Mouse (Mus musculus): Measurements from ENCODE around the gene Zbtb12. TPM values are rescaled to one million over a fixed set of nuclear protein-coding genes. Genes with fewer than 3 reads are reported as not detected.

The Zbtb12 gene
- polyA plus RNA-seq, 1 experiment, result 6.6 TPM

Other genes starting within 250 kb of the Zbtb12 start
- 8.0 and 11.1 TPM in 2 replicates for gene Prrt1, start 249.9 kb upstream of the Zbtb12 start, polyA plus RNA-seq (2012; rRNA removed)
- 4.6 and 7.2 TPM in 2 replicates for gene Fkbpl, start 234.7 kb upstream of the Zbtb12 start, polyA plus RNA-seq (2012; rRNA removed)
- gene Atf6b, start 232.3 kb upstream of the Zbtb12 start, polyA plus RNA-seq (2012; rRNA removed), result 39.2 and 42.1 TPM in 2 replicates
- gene Tnxb, start 208.9 kb upstream of the Zbtb12 start, polyA plus RNA-seq (2012; rRNA removed), result 74.4 and 93.5 TPM in 2 replicates
- 55.7 and 73.2 TPM in 2 replicates for gene C4b, start 135.6 kb upstream of the Zbtb12 start, polyA plus RNA-seq (2012; rRNA removed)
- gene Cyp21a1, start 74.9 kb upstream of the Zbtb12 start, polyA plus RNA-seq (2012; rRNA removed), result not detected in 2 replicates
- 37.0 and 47.5 TPM in 2 replicates for gene Stk19, start 42.5 kb upstream of the Zbtb12 start, polyA plus RNA-seq (2012; rRNA removed)
- gene Dxo, start 42.5 kb upstream of the Zbtb12 start, polyA plus RNA-seq (2012; rRNA removed), result 32.3 and 45.6 TPM in 2 replicates
- 50.3 and 58.0 TPM in 2 replicates for gene Skiv2l, start 29.3 kb upstream of the Zbtb12 start, polyA plus RNA-seq (2012; rRNA removed)
- gene Nelfe, start 29.1 kb upstream of the Zbtb12 start, polyA plus RNA-seq (2012; rRNA removed), result 50.4 and 50.6 TPM in 2 replicates
- 35.7 and 41.6 TPM in 2 replicates for gene Cfb, start 17.0 kb upstream of the Zbtb12 start, polyA plus RNA-seq (2012; rRNA removed)
- gene Gm20547, start 2.6 kb downstream of the Zbtb12 start, polyA plus RNA-seq (2012; rRNA removed), result 0.04 TPM in 1 of 2 replicates, not detected in the other
- 43.0 and 45.6 TPM in 2 replicates for gene C2, start 18.8 kb downstream of the Zbtb12 start, polyA plus RNA-seq (2012; rRNA removed)
- gene Ehmt2, start 19.0 kb downstream of the Zbtb12 start, polyA plus RNA-seq (2012; rRNA removed), result 124 and 129 TPM in 2 replicates
- gene Slc44a4, start 35.0 kb downstream of the Zbtb12 start, polyA plus RNA-seq (2012; rRNA removed), result 4.5 and 5.1 TPM in 2 replicates
- gene Neu1, start 51.8 kb downstream of the Zbtb12 start, polyA plus RNA-seq (2012; rRNA removed), result 27.9 and 32.0 TPM in 2 replicates
- gene Hspa1b, start 79.8 kb downstream of the Zbtb12 start, polyA plus RNA-seq (2012; rRNA removed), result 100 and 116 TPM in 2 replicates
- not detected in 2 replicates for gene Gm20481, start 90.4 kb downstream of the Zbtb12 start, polyA plus RNA-seq (2012; rRNA removed)
- gene Hspa1a, start 92.7 kb downstream of the Zbtb12 start, polyA plus RNA-seq (2012; rRNA removed), result 52.7 and 54.4 TPM in 2 replicates
- 0.47 and 0.54 TPM in 2 replicates for gene Hspa1l, start 93.2 kb downstream of the Zbtb12 start, polyA plus RNA-seq (2012; rRNA removed)
- gene Lsm2, start 102.4 kb downstream of the Zbtb12 start, polyA plus RNA-seq (2012; rRNA removed), result 47.8 and 58.4 TPM in 2 replicates
- gene Vars, start 121.5 kb downstream of the Zbtb12 start, polyA plus RNA-seq (2012; rRNA removed), result 49.8 and 53.0 TPM in 2 replicates
- 5.2 and 6.1 TPM in 2 replicates for gene Vwa7, start 137.1 kb downstream of the Zbtb12 start, polyA plus RNA-seq (2012; rRNA removed)
- 0.77 and 0.81 TPM in 2 replicates for gene Sapcd1, start 148.5 kb downstream of the Zbtb12 start, polyA plus RNA-seq (2012; rRNA removed)
- gene Msh5, start 167.3 kb downstream of the Zbtb12 start, polyA plus RNA-seq (2012; rRNA removed), result 1.2 and 1.4 TPM in 2 replicates
- gene Clic1, start 170.5 kb downstream of the Zbtb12 start, polyA plus RNA-seq (2012; rRNA removed), result 149 and 191 TPM in 2 replicates
- gene Ddah2, start 179.6 kb downstream of the Zbtb12 start, polyA plus RNA-seq (2012; rRNA removed), result 60.5 and 68.6 TPM in 2 replicates
- 0.26 and 0.37 TPM in 2 replicates for gene Ly6g6c, start 185.9 kb downstream of the Zbtb12 start, polyA plus RNA-seq (2012; rRNA removed)
- 0.44 and 0.48 TPM in 2 replicates for gene Mpig6b, start 186.7 kb downstream of the Zbtb12 start, polyA plus RNA-seq (2012; rRNA removed)
- gene Ly6g6e, start 197.4 kb downstream of the Zbtb12 start, polyA plus RNA-seq (2012; rRNA removed), result 9.5 and 12.9 TPM in 2 replicates
- 5.4 and 5.8 TPM in 2 replicates for gene Ly6g6d, start 198.6 kb downstream of the Zbtb12 start, polyA plus RNA-seq (2012; rRNA removed)
- 0.15 TPM in 1 of 2 replicates, not detected in the other for gene Ly6g6f, start 206.1 kb downstream of the Zbtb12 start, polyA plus RNA-seq (2012; rRNA removed)
- gene Abhd16a, start 209.8 kb downstream of the Zbtb12 start, polyA plus RNA-seq (2012; rRNA removed), result 104 and 114 TPM in 2 replicates
- not detected in 2 replicates for gene Ly6g5c, start 228.8 kb downstream of the Zbtb12 start, polyA plus RNA-seq (2012; rRNA removed)
- gene Ly6g5b, start 235.9 kb downstream of the Zbtb12 start, polyA plus RNA-seq (2012; rRNA removed), result 1.0 and 1.2 TPM in 2 replicates
- 16.2 and 19.3 TPM in 2 replicates for gene Gpank1, start 242.0 kb downstream of the Zbtb12 start, polyA plus RNA-seq (2012; rRNA removed)
- 116 and 122 TPM in 2 replicates for gene Csnk2b, start 242.6 kb downstream of the Zbtb12 start, polyA plus RNA-seq (2012; rRNA removed)
- 10.2 and 12.6 TPM in 2 replicates for gene D17H6S53E, start 246.9 kb downstream of the Zbtb12 start, polyA plus RNA-seq (2012; rRNA removed)

Data from urinary bladder, adult 2 months (tissue).